Mouse (Mus musculus): ENCODE measurements around the gene Nexn. TPM values are rescaled to one million over a fixed set of nuclear protein-coding genes. Genes with fewer than 3 reads are reported as not detected.

Nexn gene
- polyA plus RNA-seq, 1 experiment from 2014 or later = 1.7 TPM

DNA sequence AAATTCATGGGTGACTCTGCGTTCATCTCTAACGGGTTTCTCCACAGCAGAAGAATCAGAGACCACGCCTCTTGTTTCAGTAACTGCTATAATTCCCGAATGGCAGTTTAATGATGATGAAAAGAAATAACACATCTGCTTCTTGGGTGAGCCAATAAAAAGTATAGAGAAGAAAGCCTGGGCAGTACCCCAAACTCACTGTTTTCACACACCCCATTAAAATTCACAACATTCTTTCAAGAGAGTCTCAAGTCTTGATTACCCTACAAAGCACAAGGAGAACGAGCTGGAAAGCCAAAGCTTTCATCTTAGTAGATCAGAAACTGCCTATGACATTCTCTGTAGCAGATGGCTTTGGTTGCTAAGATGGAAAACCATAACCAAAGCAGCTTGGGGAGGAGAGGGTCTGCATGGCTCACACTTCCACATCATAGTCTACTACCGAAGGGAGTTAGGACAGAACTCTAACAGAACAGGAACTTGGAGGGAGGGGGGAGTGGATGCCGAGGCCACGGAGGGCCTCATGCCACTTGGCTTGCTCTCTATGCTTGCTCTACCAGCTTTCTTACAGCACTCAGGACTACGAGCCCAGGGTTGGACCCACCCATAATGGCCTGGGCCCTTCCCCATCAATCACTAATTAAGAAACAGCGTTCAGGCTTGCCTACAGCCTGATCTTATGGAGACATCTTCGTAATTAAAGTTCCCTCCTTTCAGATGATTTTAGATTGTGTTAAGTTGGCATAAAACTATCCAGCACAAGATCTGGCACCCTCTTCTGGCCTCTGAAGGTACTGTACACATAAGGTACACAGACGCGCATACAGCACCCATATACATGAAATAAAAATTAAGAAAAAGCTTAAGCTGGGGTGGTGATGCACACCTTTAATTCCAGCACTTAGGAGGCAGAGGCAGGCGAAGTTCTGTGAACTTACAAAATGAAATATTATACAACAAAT lies 34.5 kb upstream of the Nexn start:
- no peak for ATAC-seq
- H3K27ac ChIP-seq (ENCODE audit: low read depth, low read length) = no peak overlapping the region
- H3K4me2 ChIP-seq (ENCODE audit: low read length) = no peak overlapping the region
- H3K36me3 ChIP-seq (ENCODE audit: control insufficient read depth, insufficient read depth, low read length) = peaks cover 7% of the 10 kb centered on the region
- no peaks in the 10 kb centered on the region for H3K9me3 ChIP-seq (ENCODE audit: control insufficient read depth, low read length)
- no peak overlapping the region for H3K4me3 ChIP-seq (ENCODE audit: low read length)
- no peaks in the 10 kb centered on the region for H3K27me3 ChIP-seq (replicated peaks; ENCODE audit: control insufficient read depth, insufficient read depth, low read length)
- 93% methylated on average over 14 of the region's 14 CpGs for WGBS
- H3K9ac ChIP-seq (ENCODE audit: low read depth, low read length) = no peak overlapping the region
- H3K4me1 ChIP-seq (ENCODE audit: control insufficient read depth, insufficient read depth, low read depth, low read length) = no peaks in the 10 kb centered on the region

DNA sequence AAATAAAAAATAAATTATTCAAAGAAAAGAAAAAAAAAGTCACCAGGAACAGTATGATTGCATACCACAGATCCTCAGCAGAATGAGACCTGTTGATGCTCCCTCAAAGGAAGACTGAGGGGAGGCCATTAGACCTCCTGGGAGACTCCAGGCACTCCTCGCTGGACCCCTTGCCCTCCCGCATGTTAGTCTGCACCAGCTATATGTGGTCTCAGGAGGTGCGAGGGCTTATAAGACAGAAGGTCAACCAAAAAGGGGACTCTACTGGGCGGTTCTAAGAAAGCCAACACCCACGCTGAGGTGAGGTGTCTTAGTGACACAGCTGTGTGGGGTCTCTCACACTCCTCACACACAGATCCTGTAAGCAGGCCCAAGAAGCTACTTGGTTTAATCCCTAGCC lies 29.7 kb upstream of the Nexn start:
- peaks cover 15% of the 10 kb centered on the region; the same call in 1 of the 2 replicates for H3K36me3 ChIP-seq (ENCODE audit: control insufficient read depth, insufficient read depth, low read length)
- H3K9ac ChIP-seq (ENCODE audit: low read depth, low read length) = no peak overlapping the region
- no peak overlapping the region for H3K4me3 ChIP-seq (ENCODE audit: low read length)
- H3K4me1 ChIP-seq (ENCODE audit: control insufficient read depth, insufficient read depth, low read depth, low read length) = no peaks in the 10 kb centered on the region
- no peaks in the 10 kb centered on the region for H3K27me3 ChIP-seq (replicated peaks; ENCODE audit: control insufficient read depth, insufficient read depth, low read length)
- no peaks in the 10 kb centered on the region for H3K9me3 ChIP-seq (ENCODE audit: control insufficient read depth, low read length)
- no peak for ATAC-seq
- H3K4me2 ChIP-seq (ENCODE audit: low read length) = no peak overlapping the region
- 95% methylated on average over 5 of the region's 5 CpGs for WGBS
- H3K27ac ChIP-seq (ENCODE audit: low read depth, low read length) = no peak overlapping the region

DNA sequence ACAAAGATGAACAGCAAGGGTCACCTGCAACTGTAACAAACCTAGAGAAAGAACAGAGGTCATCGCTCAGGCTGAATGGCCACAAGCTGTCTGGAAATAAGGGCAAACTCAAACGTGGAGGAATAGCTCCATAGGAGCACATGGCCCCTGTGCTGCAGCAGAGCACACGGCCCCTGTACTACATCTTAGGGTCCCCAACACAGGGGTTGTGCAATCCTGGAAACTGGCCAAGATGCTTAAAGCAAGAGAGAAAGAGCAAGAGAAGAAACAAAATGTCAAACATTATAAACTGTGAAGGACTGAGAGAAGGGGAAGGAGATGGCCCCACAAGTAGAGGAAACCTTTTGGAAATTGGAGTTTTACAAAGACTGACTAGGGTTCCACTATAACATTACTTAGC lies 28.2 kb upstream of the Nexn start:
- H3K4me1 ChIP-seq (ENCODE audit: control insufficient read depth, insufficient read depth, low read depth, low read length) = no peaks in the 10 kb centered on the region
- no peak overlapping the region for H3K27ac ChIP-seq (ENCODE audit: low read depth, low read length)
- no peaks in the 10 kb centered on the region for H3K27me3 ChIP-seq (replicated peaks; ENCODE audit: control insufficient read depth, insufficient read depth, low read length)
- peaks cover 19% of the 10 kb centered on the region; the same call in 1 of the 2 replicates for H3K36me3 ChIP-seq (ENCODE audit: control insufficient read depth, insufficient read depth, low read length)
- 77% methylated on average over 3 of the region's 3 CpGs for WGBS
- no peak overlapping the region for H3K4me2 ChIP-seq (ENCODE audit: low read length)
- no peak for ATAC-seq
- H3K9ac ChIP-seq (ENCODE audit: low read depth, low read length) = no peak overlapping the region
- no peak overlapping the region for H3K4me3 ChIP-seq (ENCODE audit: low read length)
- no peaks in the 10 kb centered on the region for H3K9me3 ChIP-seq (ENCODE audit: control insufficient read depth, low read length)

DNA sequence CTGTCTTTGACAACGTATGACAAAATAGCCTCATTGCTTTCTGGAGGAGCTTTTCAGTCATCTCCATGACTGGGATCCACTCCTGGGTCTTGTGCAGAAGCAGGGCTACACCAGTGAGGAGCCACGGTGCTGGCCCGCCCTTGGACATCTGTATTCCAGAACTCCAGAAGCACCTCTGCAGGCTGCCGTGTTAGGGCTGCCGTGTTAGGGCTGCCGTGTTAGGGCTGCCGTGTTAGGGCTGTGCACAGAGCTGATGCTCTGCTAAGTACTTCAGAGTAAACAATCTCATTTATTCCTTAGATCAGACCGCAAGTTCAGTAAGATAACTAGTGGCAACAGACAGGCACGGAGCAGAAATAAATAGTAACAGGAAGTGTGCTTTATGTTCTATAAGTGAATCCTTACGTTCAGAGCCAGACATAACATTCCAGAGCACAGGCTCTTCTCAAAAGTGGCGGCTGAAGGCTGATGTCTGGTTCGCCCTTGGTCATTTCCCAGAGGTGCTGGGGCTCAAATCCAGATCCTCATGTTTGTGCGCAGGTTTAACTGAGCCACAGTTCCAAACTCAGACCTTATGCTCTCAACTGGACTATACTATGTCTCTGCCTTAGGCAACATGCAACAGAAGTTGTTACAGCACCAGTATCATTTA lies 27.5 kb upstream of the Nexn start:
- no peak overlapping the region for H3K9ac ChIP-seq (ENCODE audit: low read depth, low read length)
- no peak for ATAC-seq
- H3K27ac ChIP-seq (ENCODE audit: low read depth, low read length) = no peak overlapping the region
- H3K4me3 ChIP-seq (ENCODE audit: low read length) = no peak overlapping the region
- WGBS = 86% methylated on average over 13 of the region's 13 CpGs
- H3K9me3 ChIP-seq (ENCODE audit: control insufficient read depth, low read length) = no peaks in the 10 kb centered on the region
- no peaks in the 10 kb centered on the region for H3K4me1 ChIP-seq (ENCODE audit: control insufficient read depth, insufficient read depth, low read depth, low read length)
- H3K36me3 ChIP-seq (ENCODE audit: control insufficient read depth, insufficient read depth, low read length) = peaks cover 19% of the 10 kb centered on the region; the same call in 1 of the 2 replicates
- no peak overlapping the region for H3K4me2 ChIP-seq (ENCODE audit: low read length)
- H3K27me3 ChIP-seq (replicated peaks; ENCODE audit: control insufficient read depth, insufficient read depth, low read length) = no peaks in the 10 kb centered on the region

DNA sequence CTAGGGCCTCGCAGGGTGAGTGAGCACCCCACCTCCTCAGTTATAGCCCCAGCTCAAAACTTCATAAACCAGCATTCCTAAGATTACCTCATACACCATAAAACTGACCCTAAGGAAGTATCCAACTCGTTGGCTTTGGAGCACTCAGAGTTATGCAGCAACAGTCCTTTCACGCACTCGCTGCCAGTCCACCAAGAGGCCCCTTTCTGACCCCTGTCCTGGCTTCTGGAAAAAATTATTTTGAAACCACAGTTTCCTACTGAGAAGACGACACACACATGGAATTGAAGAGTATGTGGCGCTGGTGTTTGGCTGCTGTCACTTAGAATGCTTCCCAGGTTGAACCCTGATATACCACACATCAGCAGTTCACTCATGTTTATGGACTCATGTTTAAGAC lies 25.7 kb upstream of the Nexn start:
- Histone ChIP-seq H3K4me3 (ENCODE audit: low read length) (no peak overlapping the region), H3K4me1 (ENCODE audit: control insufficient read depth, insufficient read depth, low read depth, low read length) (no peaks in the 10 kb centered on the region), H3K4me2 (ENCODE audit: low read length) (no peak overlapping the region), H3K9ac (ENCODE audit: low read depth, low read length) (no peak overlapping the region), H3K27ac (ENCODE audit: low read depth, low read length) (no peak overlapping the region), H3K9me3 (ENCODE audit: control insufficient read depth, low read length) (no peaks in the 10 kb centered on the region), H3K27me3 (replicated peaks; ENCODE audit: control insufficient read depth, insufficient read depth, low read length) (no peaks in the 10 kb centered on the region), H3K36me3 (ENCODE audit: control insufficient read depth, insufficient read depth, low read length) (peaks cover 28% of the 10 kb centered on the region)
- 91% methylated on average over 6 of the region's 6 CpGs for WGBS
- ATAC-seq = no peak

DNA sequence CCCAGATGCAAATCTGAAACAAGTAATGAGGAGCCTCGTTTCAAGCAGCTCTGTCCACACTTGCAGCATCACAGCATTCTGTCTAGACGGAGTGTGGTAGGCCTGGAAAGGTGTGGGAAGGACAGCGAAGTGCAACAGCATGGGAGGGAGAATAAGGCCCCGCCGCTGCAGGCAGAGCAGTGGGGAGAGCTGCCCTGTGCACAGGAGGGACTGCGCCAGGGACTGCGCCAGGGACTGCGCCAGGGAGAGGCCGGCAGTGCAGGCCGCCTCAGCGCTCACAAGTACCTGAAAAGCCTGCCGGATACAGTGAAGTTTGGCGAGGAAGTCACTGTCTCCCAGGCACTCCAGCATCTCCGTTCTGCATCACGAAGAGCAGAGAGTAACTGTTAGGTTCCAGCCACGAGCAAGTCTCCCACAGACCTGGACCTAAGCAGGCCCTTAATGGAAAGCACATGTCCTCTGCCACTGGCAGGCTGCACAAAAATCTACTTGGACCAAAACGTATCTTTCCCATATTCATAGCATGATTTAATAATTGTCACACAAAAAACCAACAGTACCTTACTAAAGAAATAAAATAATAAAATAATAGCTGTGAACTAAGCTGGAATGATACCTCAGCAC lies 24.1 kb upstream of the Nexn start:
- Histone ChIP-seq H3K9me3 (ENCODE audit: control insufficient read depth, low read length) (no peaks in the 10 kb centered on the region), H3K4me3 (ENCODE audit: low read length) (no peak overlapping the region), H3K4me1 (ENCODE audit: control insufficient read depth, insufficient read depth, low read depth, low read length) (no peaks in the 10 kb centered on the region), H3K4me2 (ENCODE audit: low read length) (no peak overlapping the region), H3K27ac (ENCODE audit: low read depth, low read length) (no peak overlapping the region), H3K9ac (ENCODE audit: low read depth, low read length) (no peak overlapping the region), H3K36me3 (ENCODE audit: control insufficient read depth, insufficient read depth, low read length) (peaks cover 24% of the 10 kb centered on the region), H3K27me3 (replicated peaks; ENCODE audit: control insufficient read depth, insufficient read depth, low read length) (no peaks in the 10 kb centered on the region)
- WGBS = 83% methylated on average over 15 of the region's 17 CpGs
- no peak for ATAC-seq

DNA sequence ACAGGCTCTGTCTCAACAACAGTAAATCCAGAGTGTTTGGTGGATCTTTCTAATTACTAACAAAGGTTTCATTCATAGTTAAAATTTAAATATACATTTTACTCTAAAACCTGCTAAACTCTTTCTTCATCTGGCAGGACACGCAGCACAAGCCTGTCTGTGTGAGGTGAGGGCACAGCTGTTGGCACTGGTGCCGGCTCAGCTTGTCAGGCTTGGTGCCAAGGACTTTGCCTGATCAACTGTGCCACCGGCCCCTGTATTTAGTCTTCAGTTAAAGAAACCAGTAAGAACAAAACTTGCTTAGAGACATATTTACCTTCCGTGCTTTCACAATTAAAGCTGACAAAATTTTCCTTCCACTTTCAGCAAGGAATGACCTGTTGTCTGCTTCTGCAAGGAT lies 22.6 kb upstream of the Nexn start:
- no peak for ATAC-seq
- Histone ChIP-seq H3K36me3 (ENCODE audit: control insufficient read depth, insufficient read depth, low read length) (peaks cover 25% of the 10 kb centered on the region), H3K4me3 (ENCODE audit: low read length) (no peak overlapping the region), H3K4me2 (ENCODE audit: low read length) (no peak overlapping the region), H3K9me3 (ENCODE audit: control insufficient read depth, low read length) (no peaks in the 10 kb centered on the region), H3K27me3 (replicated peaks; ENCODE audit: control insufficient read depth, insufficient read depth, low read length) (no peaks in the 10 kb centered on the region), H3K4me1 (ENCODE audit: control insufficient read depth, insufficient read depth, low read depth, low read length) (no peaks in the 10 kb centered on the region), H3K9ac (ENCODE audit: low read depth, low read length) (no peak overlapping the region), H3K27ac (ENCODE audit: low read depth, low read length) (no peak overlapping the region)
- 71% methylated on average over 4 of the region's 4 CpGs for WGBS

DNA sequence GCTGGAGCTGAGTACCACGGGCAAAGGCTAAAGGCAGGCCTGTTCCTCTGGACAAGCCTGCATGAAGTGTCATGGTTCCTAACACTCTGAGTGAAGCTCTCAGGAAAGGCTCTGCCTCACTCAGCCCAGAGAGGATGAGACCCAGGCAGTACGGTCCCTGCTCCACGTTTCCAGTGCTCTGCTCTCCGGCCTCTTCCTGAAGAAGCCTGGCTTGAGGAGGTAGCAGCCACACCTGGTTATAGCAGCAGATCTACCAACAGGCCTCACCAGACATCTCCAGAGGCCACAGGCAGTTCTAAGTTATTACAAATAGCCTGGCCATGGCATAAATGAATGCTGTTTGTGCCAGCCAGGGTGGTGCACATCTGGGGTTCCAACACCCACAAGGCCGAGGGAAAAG lies 22.1 kb upstream of the Nexn start:
- Histone ChIP-seq H3K27ac (ENCODE audit: low read depth, low read length) (no peak overlapping the region), H3K4me1 (ENCODE audit: control insufficient read depth, insufficient read depth, low read depth, low read length) (no peaks in the 10 kb centered on the region), H3K4me3 (ENCODE audit: low read length) (no peak overlapping the region), H3K27me3 (replicated peaks; ENCODE audit: control insufficient read depth, insufficient read depth, low read length) (no peaks in the 10 kb centered on the region), H3K4me2 (ENCODE audit: low read length) (no peak overlapping the region), H3K9me3 (ENCODE audit: control insufficient read depth, low read length) (no peaks in the 10 kb centered on the region), H3K36me3 (ENCODE audit: control insufficient read depth, insufficient read depth, low read length) (peaks cover 23% of the 10 kb centered on the region), H3K9ac (ENCODE audit: low read depth, low read length) (no peak overlapping the region)
- WGBS = 87% methylated on average over 5 of the region's 5 CpGs
- ATAC-seq = no peak

DNA sequence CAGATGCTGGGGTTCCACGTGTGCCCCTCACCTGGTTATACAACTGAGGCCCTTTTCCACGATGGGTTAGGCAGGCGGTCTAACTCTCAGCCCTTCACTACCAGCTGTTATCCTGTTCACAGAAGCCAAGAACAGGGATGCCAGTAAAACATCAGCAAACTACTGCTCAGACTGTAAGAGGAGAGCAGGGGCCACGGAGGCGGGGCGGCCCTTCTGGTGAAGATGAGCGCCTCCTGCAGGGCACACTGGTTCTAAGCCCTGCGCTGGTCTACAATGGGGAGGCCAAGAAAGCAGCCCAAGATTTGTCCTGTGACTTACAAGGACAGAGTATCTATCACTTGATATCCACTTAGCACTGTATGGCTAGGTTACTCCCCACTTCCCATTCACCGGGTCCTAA lies 21.7 kb upstream of the Nexn start:
- Histone ChIP-seq H3K9me3 (ENCODE audit: control insufficient read depth, low read length) (no peaks in the 10 kb centered on the region), H3K4me3 (ENCODE audit: low read length) (no peak overlapping the region), H3K4me2 (ENCODE audit: low read length) (no peak overlapping the region), H3K9ac (ENCODE audit: low read depth, low read length) (no peak overlapping the region), H3K4me1 (ENCODE audit: control insufficient read depth, insufficient read depth, low read depth, low read length) (no peaks in the 10 kb centered on the region), H3K27ac (ENCODE audit: low read depth, low read length) (no peak overlapping the region), H3K27me3 (replicated peaks; ENCODE audit: control insufficient read depth, insufficient read depth, low read length) (no peaks in the 10 kb centered on the region), H3K36me3 (ENCODE audit: control insufficient read depth, insufficient read depth, low read length) (peaks cover 27% of the 10 kb centered on the region)
- WGBS = 84% methylated on average over 9 of the region's 9 CpGs
- no peak for ATAC-seq
